Mouse (Mus musculus): Measurements from ENCODE around the gene Map2. TPM values are rescaled to one million over a fixed set of nuclear protein-coding genes. Genes with fewer than 3 reads are reported as not detected.

The Map2 gene
- polyA plus RNA-seq, 1 experiment from 2014 or later: 3.8 TPM

DNA sequence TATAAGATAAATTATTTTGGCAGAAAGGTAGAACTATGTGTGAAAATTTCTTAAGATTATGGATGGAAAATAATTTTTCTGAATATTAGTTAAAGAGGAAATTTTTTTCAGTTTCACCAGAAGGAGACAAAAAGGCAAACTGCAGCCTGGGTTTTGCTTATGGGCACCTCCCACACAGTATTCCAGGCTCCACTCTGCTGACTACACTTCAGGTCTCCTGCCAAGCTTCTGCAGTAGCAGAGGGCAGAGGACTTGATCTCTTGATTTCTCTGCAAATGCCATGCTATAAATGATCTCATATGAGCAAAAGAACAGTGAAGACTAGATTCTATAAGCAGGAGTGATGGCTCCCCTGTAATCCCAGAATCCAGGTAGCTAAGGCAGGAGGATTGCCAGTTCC is 149.9 kb downstream of the Map2 start:
- Histone ChIP-seq H3K27ac (replicated peaks) (no peak overlapping the region), H3K4me1 (replicated peaks; ENCODE audit: control insufficient read depth, insufficient read depth) (no peaks in the 10 kb centered on the region), H3K36me3 (ENCODE audit: control insufficient read depth, insufficient read depth, low read length) (no peaks in the 10 kb centered on the region), H3K27me3 (ENCODE audit: control insufficient read depth, insufficient read depth, low read length) (no peaks in the 10 kb centered on the region), H3K9ac (ENCODE audit: low read length) (no peak overlapping the region), H3K4me2 (replicated peaks; ENCODE audit: low read depth) (no peak overlapping the region), H3K9me3 (ENCODE audit: control insufficient read depth, low read length) (no peaks in the 10 kb centered on the region), H3K4me3 (ENCODE audit: low read depth, low read length) (no peak overlapping the region)
- DNase-seq (ENCODE audit: low spot score): no peak
- TF ChIP-seq CTCF (IDR thresholded peaks at IDR 0.05; ENCODE audit: low read depth): no peak
- no peak for TF ChIP-seq EP300 (optimal IDR thresholded peaks at IDR 0.05)
- no peak for ATAC-seq (ENCODE audit: low FRiP score, low TSS enrichment)

DNA sequence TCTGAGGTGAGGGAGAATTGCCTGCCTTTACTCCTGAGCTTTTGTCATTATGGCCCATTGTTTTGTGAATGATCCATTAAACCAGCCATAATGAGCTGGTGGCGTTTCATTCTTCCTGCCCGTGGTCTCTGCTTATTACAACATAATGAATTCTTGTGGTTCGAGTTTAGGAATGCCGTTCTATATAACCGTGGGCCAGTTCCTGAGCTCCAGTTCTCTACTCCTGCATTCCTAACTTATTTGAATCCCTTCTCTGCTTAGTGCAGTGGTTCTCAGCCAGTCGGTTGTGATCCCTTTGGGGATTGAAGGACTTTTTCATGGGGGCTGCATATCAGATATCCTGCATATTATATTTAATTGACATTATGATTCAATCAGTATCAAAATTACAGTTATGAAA is 153.9 kb downstream of the Map2 start:
- TF ChIP-seq EP300 (optimal IDR thresholded peaks at IDR 0.05) (no peak), CTCF (IDR thresholded peaks at IDR 0.05; ENCODE audit: low read depth) (no peak)
- Histone ChIP-seq H3K9me3 (ENCODE audit: control insufficient read depth, low read length) (no peaks in the 10 kb centered on the region), H3K27ac (replicated peaks) (no peak overlapping the region), H3K4me3 (ENCODE audit: low read depth, low read length) (no peak overlapping the region), H3K4me1 (replicated peaks; ENCODE audit: control insufficient read depth, insufficient read depth) (no peaks in the 10 kb centered on the region), H3K9ac (ENCODE audit: low read length) (no peak overlapping the region), H3K36me3 (ENCODE audit: control insufficient read depth, insufficient read depth, low read length) (no peaks in the 10 kb centered on the region), H3K4me2 (replicated peaks; ENCODE audit: low read depth) (no peak overlapping the region), H3K27me3 (ENCODE audit: control insufficient read depth, insufficient read depth, low read length) (no peaks in the 10 kb centered on the region)
- DNase-seq (ENCODE audit: low spot score): no peak
- 72% methylated on average over 6 of the region's 6 CpGs for WGBS
- no peak for ATAC-seq (ENCODE audit: low FRiP score, low TSS enrichment)

DNA sequence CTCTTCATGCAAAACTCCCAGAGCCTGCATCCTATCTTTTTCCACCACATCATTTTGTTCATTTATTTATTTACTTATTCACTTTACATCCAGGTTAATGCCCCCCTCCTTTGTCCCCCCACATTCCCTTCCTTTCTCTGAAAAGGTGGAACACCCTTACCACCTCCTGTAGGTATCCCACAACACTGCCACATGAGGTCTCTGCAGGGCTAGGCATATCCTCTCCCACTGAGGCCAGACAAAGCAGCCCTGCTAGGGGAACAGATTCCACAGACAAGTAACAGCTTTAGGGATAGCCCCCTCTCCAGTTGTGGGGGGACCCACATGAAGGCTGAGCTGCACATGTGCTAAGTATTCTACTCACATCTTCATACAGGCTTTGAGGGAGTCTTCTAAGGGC is 154.5 kb downstream of the Map2 start:
- H3K4me1 ChIP-seq (replicated peaks; ENCODE audit: control insufficient read depth, insufficient read depth): no peaks in the 10 kb centered on the region
- no peak for DNase-seq (ENCODE audit: low spot score)
- TF ChIP-seq CTCF (IDR thresholded peaks at IDR 0.05; ENCODE audit: low read depth) (no peak), EP300 (optimal IDR thresholded peaks at IDR 0.05) (no peak)
- H3K27ac ChIP-seq (replicated peaks): no peak overlapping the region
- H3K27me3 ChIP-seq (ENCODE audit: control insufficient read depth, insufficient read depth, low read length): no peaks in the 10 kb centered on the region
- no peak for ATAC-seq (ENCODE audit: low FRiP score, low TSS enrichment)
- H3K9me3 ChIP-seq (ENCODE audit: control insufficient read depth, low read length): no peaks in the 10 kb centered on the region
- no peak overlapping the region for H3K4me3 ChIP-seq (ENCODE audit: low read depth, low read length)
- no peaks in the 10 kb centered on the region for H3K36me3 ChIP-seq (ENCODE audit: control insufficient read depth, insufficient read depth, low read length)
- no peak overlapping the region for H3K4me2 ChIP-seq (replicated peaks; ENCODE audit: low read depth)
- H3K9ac ChIP-seq (ENCODE audit: low read length): no peak overlapping the region

DNA sequence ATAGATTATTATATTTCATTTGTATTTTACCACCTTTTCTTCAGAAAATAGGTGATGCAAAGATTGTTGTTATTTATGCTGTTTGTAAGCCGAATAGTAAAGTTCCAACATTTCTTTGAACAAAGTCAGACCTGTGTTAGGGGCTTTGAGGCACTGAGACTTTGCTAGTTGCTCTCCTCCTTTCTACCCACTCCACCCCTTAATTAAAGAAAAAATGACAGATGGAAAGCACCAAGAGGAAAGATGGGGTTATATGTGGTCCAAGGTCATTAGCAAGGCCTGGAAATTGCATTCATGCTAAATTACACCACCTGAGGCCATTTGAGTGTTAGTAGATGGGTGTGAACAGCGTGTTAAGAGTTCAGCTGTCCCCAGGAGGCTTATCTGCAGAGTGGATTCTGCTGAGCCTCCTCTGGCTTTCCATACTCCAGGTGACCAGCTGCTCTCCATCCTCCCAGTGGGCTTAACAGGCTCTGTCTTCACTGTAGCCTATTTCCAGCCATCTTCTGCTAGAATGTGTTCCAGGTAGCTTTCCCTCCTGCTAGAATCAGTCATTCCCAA is 160.7 kb downstream of the Map2 start:
- Histone ChIP-seq H3K36me3 (ENCODE audit: control insufficient read depth, insufficient read depth, low read length) (no peaks in the 10 kb centered on the region), H3K9me3 (ENCODE audit: control insufficient read depth, low read length) (no peaks in the 10 kb centered on the region), H3K27ac (replicated peaks) (no peak overlapping the region), H3K4me3 (ENCODE audit: low read depth, low read length) (no peak overlapping the region), H3K9ac (ENCODE audit: low read length) (no peak overlapping the region), H3K27me3 (ENCODE audit: control insufficient read depth, insufficient read depth, low read length) (no peaks in the 10 kb centered on the region), H3K4me2 (replicated peaks; ENCODE audit: low read depth) (no peak overlapping the region), H3K4me1 (replicated peaks; ENCODE audit: control insufficient read depth, insufficient read depth) (no peaks in the 10 kb centered on the region)
- DNase-seq (ENCODE audit: low spot score) (no peak), ATAC-seq (ENCODE audit: low FRiP score, low TSS enrichment) (no peak)
- WGBS: 79% methylated on average over 2 of the region's 2 CpGs
- TF ChIP-seq EP300 (optimal IDR thresholded peaks at IDR 0.05) (no peak), CTCF (IDR thresholded peaks at IDR 0.05; ENCODE audit: low read depth) (no peak)

DNA sequence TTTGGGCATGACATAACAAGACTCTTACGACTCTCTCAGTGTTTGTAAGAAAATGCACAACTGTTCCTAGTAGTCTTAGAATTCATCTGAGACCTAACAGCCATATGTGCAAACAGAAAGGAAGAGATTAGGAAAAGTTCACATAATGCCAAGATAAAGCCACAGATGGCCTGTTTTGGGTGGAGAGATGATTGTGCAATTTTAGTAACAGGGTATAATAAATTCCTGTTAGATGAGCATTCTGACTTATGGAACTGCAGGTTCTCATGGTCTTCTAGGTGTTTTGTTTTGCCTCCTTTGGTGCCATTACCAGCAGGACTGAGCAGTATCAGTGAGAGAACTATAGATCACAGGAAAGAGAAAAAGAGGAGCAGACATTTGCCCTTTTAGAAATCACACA is 164.1 kb downstream of the Map2 start:
- Histone ChIP-seq H3K4me2 (replicated peaks; ENCODE audit: low read depth) (no peak overlapping the region), H3K27ac (replicated peaks) (no peak overlapping the region), H3K4me1 (replicated peaks; ENCODE audit: control insufficient read depth, insufficient read depth) (no peaks in the 10 kb centered on the region), H3K4me3 (ENCODE audit: low read depth, low read length) (no peak overlapping the region), H3K9ac (ENCODE audit: low read length) (no peak overlapping the region), H3K27me3 (ENCODE audit: control insufficient read depth, insufficient read depth, low read length) (no peaks in the 10 kb centered on the region), H3K9me3 (ENCODE audit: control insufficient read depth, low read length) (no peaks in the 10 kb centered on the region), H3K36me3 (ENCODE audit: control insufficient read depth, insufficient read depth, low read length) (no peaks in the 10 kb centered on the region)
- DNase-seq (ENCODE audit: low spot score) (no peak), ATAC-seq (ENCODE audit: low FRiP score, low TSS enrichment) (no peak)
- TF ChIP-seq EP300 (optimal IDR thresholded peaks at IDR 0.05): no peak
- no peak for TF ChIP-seq CTCF (IDR thresholded peaks at IDR 0.05; ENCODE audit: low read depth)
- WGBS: 53% methylated on average over 1 of the region's 1 CpGs

DNA sequence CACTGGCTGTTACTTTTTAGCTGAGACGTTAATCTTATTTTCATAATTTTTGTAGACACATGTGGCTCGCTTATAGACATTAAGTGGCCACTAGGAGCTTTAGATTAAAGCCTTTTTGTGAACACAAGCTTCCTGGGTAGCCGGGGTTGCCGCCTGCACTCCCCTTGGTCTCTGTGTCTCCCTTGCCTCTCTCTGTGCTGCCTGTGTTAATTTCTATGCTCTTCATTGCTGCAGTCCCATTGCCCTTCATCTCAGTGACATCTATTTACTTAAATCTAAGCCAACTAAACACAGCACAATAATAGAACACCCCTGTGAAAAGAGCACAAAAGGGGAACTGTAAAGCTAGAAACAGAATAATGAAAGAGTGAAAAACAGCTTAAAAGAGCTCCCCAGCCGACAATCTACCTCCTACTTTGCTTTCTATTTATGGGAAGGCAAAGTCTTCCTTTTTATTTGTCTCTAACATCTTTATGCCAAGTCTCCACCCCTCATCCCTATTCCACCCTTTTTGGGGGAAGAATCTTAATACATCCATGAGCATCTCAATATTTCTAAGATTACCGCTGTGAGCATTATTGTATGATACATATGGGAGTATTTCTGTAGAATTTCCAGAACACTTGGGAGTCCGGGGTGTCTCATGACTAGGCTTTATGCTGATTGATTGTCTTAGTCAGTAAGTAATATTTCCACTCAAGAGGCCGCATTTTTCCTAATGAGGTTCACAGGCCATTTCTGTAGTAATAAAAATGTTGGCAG is 173.5 kb downstream of the Map2 start:
- H3K4me2 ChIP-seq (replicated peaks; ENCODE audit: low read depth): no peak overlapping the region
- H3K27me3 ChIP-seq (ENCODE audit: control insufficient read depth, insufficient read depth, low read length): no peaks in the 10 kb centered on the region
- H3K27ac ChIP-seq (replicated peaks): no peak overlapping the region
- ATAC-seq (ENCODE audit: low FRiP score, low TSS enrichment) (no peak), DNase-seq (ENCODE audit: low spot score) (no peak)
- H3K4me1 ChIP-seq (replicated peaks; ENCODE audit: control insufficient read depth, insufficient read depth): no peaks in the 10 kb centered on the region
- H3K4me3 ChIP-seq (ENCODE audit: low read depth, low read length): no peak overlapping the region
- H3K9me3 ChIP-seq (ENCODE audit: control insufficient read depth, low read length): no peaks in the 10 kb centered on the region
- WGBS: 54% methylated on average over 8 of the region's 8 CpGs
- no peak for TF ChIP-seq CTCF (IDR thresholded peaks at IDR 0.05; ENCODE audit: low read depth)
- no peak for TF ChIP-seq EP300 (optimal IDR thresholded peaks at IDR 0.05)
- no peaks in the 10 kb centered on the region for H3K36me3 ChIP-seq (ENCODE audit: control insufficient read depth, insufficient read depth, low read length)
- H3K9ac ChIP-seq (ENCODE audit: low read length): no peak overlapping the region
